Mouse (Mus musculus): ENCODE data around the gene E2f4.

E2f4 gene

DNA sequence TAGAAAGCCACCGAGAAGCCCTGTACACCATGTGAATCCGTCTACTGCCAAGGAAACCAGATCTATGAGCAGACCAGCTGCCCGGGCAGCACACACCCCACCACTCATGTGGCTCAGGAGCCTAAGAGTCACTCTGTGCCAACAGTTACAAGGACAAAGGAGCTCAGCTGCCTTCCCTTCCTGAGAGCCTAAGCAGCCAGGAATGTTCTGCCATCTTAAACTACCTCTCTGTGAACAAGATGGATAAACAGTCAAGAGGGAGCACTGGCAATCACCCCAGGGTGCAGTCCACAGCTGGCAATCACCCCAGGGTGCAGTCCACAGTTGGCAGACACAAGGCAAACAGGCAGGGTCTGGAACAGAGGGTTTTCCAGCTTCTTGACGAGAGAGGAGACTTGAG, 20.5 kb downstream of the E2f4 start:
- DNase-seq (ENCODE audit: low spot score): no peak

DNA sequence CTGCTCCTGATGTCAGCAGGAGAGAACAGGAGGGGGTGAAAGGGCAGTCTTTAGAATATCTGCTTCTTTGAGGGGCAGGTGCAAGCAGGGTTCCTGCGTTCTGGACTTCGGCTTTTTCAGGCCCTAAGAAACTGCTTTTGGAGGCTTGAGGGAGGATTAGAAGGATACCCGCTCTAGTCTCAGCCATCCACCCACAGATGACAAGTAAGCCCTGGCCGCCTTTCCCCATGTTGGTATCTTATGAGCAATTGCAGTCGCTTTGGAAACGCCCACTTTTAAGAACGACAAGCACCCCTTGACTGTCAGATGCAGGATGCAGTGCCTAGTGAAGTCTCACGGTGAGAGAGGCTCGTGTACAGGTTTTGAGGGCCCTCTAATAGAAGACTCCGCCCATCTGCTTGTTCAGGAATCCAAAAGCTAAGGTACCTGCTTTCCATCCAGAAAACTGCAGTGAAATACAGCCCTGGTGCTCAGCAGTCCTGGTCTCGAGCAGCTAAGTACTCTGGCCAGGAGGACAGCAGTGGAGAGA, 21.3 kb downstream of the E2f4 start:
- DNase-seq (ENCODE audit: low spot score): no peak

DNA sequence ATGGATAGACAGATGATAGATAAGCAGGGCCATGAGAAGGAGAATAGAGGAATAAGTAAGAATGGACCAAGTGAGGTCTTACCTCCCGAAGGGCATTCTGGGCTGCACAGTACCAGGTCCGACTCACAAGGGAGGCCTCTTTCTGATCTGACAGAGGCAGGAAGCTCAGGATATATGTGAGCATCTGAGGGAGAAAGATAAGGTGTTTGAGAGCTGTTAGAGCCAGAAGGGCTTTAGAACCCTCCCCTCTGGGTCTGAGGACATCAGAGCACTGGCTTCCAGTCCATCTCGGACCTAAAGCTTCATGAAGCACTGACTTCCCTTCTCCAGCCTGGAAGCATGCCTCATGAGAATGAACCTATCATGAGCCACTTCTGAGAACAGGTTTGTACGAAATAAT, 25.7 kb downstream of the E2f4 start:
- peak; percentile 80 for DNase-seq (ENCODE audit: low spot score)

DNA sequence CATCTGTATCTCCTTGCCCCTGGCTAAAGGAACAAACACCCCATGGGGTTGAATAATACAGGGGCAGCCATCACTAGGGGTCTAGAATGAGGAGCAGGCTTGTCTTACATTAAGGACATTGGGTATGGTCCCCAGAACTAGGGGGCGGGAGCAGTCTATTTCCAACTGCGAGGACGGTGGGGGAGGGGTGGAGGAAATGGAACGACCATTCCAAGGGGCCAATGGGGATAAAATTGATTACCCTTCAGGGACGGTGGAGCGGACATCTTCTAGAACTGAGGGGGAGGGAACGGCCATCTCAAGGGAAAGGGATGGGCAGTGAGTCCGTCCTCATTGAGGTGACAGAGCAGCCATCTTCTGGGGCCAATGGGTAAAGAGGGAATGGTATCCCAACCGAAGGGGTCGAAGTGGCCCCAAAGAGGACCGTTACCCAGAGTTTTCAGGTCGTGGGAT, 28.2 kb downstream of the E2f4 start:
- DNase-seq (ENCODE audit: low spot score): no peak

DNA sequence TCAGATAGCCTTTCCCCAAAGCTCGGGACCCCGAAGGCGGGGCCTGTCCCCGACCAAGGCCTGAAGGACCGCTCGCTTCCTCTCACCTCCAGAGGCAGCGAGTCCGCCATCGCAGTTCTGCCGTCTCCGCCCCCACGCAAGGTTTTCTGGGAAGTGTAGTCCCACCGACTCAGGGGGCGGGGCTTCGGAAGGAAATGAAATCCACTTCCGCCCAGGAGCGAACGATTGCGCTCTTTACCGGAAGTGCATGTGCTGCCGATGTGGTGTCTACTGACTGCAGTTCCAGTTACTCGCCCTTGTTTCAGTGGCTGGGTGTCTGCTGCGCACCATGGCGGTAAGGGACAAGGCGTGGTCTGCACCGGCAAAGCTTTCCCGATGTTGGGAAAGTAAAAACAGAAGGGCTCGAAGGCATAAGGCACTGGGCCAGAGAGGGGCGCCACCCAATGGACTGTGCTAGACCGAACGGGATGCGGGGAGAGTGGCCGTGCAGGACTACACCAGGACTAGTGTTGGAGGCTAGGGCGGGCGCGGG, 28.7 kb downstream of the E2f4 start, which contains the start of the genes Lrrc29 and Tmem208:
Gene Lrrc29 (minus strand): TSS at position 138 of the 532 bp plus-strand sequence.
Gene Tmem208 (plus strand): TSS at position 214 of the 532 bp plus-strand sequence.
- peak; percentile 97 for DNase-seq (ENCODE audit: low spot score)

DNA sequence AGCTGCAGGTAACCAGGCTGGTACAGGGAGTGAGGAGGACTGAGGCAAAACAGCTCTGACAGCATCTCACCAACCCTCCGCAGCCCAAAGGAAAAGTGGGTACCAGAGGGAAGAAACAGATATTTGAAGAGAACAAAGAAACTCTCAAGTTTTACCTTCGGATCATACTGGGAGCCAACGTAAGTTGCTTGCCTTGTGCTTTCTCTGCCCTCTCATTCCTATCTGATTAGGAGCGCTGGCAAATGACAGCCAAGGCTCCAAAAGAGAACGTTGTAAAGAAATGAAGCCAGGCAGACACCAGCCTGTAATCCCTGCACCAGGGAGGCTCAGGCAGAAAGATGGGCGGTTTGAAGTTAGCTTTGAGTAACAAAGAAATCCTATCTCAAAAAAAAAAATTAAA, 29.5 kb downstream of the E2f4 start:
- no peak for DNase-seq (ENCODE audit: low spot score)

DNA sequence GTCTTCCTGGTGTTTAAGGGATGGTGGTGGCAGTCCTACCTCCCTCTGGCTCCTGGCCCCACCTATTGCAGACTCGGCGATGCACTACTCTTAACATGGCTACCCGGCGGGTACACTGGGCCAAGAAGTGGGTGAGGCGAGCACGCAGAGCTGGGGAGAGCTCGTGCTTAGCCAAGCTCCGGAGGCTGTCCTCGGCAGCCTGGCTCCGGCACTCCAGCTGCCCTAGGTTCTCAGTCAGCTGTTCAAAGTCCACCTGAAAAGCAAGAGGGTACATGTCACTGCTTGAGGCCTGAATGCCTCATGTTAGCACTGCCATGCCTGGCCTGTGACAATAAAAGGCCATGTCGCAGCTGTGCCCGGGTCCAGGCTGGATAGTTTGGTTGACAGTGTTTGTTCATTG, 32.9 kb downstream of the E2f4 start:
- DNase-seq (ENCODE audit: low spot score): no peak

DNA sequence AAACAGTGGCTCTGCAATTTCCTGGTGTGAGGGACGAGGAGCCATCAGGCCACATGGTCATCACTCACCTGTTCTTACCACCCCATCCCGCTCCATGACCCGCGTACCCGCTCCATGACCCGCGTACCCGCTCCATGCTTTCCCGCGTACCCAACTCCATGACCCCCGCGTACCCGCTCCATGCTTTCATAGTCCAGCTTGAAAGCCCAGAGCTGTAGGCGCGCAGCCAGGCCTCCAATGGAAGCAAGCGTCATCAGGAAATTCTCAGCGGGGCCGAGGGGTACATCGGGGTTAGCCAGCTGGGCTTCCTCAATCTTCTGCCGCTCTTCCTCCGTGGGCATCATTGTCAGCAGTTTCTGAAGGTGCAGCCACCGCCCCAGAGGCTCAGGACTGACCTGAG, 34.0 kb downstream of the E2f4 start:
- DNase-seq (ENCODE audit: low spot score): no peak

DNA sequence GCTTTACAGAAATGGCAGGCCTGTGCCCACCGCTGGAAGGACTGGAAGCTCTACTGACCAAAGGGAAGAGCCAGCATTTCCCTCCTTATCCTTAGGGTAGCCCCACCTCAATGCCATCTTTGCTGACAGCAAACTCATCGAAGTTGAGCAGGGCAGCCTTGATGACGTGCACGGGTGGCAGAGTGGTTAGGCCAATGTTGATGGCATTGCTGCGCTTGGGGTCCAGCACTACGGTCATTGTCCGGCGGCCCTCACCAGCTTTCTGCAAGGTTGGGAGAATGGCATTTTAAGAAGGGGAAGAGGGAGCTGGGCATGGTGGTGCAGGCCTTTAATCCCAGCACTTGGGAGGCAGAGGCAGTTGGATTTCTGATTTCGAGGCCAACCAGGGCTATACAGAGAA, 34.5 kb downstream of the E2f4 start:
- DNase-seq (ENCODE audit: low spot score): no peak

DNA sequence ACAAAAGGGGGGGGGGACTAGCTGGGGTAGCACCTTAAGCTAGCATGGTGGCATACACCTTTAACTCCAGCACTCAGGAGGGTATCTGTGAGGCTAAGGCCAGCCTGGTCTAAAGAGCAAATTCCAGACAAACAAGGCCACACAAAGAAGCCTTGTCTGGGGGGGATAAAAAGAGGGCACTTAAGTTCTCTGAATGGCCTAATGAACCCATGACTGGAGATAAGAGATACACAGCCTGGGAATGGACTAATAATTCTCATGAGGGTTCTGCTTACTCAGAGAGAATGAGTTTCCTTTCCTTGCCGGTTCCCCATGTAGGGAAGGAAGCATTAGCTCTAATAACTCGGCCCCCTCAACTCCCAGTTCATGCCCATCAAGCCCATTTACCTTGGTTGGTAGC, 35.1 kb downstream of the E2f4 start:
- no peak for DNase-seq (ENCODE audit: low spot score)

DNA sequence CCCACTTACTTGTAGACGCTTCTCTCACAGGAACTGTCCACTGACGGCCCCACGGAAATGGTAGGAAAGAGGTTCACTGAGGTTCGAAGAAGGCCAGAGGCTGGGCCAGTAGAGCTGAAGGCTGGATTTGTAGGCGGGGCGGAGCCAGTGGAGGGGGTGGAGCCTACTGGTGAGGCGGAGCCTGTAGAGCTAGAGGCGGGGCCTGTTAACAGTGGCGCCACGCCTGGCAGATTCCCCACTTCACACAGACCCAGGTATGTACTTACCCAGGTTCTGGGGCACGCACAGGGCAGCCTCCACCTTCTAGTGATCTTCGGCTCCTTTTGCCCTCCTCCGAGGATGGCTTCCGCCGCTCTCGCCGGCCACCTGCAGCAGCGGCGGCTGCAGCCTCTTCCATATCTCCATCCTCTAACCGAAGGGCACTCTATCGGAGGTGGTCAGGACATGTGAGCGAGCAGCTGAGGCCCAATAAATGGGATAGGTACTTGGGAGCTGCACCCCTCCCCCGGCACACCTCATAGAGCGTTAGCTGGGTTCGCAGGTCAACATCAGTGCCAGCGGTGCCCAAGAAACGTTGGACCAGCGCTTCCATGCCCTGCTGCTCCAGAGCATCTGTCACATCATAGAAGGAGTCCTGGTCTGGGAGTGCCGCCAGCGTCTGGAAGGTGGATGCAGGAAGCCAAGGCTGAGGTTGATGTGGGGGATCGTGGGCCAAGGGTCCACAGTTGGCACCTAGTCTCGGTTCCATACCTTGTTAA, 39.1 kb downstream of the E2f4 start:
- no peak for DNase-seq (ENCODE audit: low spot score)

DNA sequence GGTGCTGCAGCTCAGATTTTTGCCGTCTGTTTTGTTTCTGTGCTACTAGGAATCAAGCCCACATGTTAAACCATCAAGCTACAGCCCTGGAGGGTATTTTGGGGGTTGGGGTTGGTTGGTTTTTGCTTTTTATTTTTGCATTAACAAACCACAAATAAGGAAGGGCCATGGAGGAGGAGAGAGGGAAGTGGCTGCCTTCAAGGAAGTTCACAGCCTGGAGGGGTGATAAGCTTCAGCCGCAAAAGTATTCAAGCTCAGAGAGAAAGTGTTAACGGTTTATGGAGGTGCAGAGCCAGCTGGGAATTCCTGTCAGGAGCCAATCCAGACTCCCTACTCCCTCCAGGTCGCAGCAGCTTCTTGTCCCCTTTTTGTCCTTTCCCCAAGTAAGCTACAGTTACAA, 41.5 kb downstream of the E2f4 start:
- DNase-seq (ENCODE audit: low spot score): no peak

DNA sequence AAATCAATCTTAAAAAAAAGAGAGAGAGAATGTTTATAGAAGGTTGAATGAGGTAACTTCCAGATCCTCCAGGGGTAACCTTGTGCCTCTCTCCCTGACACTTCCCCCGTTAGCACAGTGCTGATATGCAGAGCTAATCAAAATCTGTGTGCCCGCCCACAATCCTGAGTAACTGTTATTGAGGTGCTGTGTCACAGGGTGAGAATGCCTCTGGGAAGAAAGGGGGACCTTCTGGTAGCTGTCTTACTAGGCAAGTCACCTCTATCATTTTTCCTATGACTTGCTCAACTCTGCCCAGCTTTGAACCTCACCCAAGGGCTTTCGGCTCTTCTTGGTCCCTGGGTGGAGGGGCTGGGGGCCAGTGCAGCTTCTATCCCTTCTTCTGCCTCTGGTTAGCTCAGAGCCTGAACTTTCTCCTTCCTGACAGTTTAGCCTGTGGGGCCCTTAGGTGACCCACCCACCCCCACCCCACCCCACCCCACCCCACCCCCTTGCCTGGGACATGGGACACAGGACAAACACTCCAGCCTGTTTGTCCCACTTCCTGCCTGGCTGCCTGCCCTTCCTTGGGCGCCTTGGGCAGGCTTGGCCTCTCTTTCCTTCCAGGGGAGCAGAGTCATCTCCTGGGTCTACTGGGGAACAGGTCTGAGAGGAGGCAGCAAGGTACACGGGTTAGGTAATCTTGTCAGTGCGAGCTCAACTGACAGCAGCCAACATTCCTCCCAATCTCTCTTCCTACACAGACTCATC, 42.6 kb downstream of the E2f4 start:
- DNase-seq (ENCODE audit: low spot score): no peak

DNA sequence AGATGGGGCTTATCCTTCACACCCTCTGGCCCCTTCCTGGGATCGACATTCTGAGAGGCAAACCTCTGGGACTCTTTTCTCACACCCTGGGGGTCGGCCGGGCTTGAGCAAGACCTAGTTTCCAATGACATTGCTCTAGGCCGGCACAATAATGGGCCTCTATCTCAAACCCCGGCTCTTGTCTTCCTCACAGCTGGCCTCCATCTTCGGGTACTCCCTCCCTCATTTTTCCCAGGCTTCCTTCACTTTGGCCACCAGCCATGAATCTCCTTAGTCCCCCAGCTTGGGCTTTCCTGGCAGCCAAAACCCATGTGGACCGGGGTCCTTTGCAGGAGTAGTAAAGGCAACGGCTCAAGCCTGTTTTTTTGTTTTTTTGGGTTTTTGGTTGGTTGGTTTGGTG, 43.9 kb downstream of the E2f4 start:
- DNase-seq (ENCODE audit: low spot score): no peak

DNA sequence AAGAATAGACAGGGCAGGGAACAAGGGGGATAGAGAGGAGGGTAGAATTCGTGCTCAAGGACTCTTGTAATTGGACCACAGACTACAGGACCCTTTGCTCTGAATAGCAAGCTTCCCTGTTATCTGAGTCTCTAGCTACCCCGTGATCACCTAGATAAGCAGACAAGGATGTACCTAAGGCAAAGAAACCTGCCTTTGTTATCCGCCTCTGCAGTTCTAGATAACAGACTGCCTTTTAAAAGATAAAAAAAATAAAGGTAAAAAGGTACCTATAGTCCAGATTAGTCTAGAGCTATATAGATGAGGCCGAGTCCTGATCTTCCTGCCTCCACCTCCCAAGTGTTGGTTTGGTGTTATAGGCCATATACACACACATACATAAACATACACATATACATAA, 45.3 kb downstream of the E2f4 start:
- DNase-seq (ENCODE audit: low spot score): no peak

DNA sequence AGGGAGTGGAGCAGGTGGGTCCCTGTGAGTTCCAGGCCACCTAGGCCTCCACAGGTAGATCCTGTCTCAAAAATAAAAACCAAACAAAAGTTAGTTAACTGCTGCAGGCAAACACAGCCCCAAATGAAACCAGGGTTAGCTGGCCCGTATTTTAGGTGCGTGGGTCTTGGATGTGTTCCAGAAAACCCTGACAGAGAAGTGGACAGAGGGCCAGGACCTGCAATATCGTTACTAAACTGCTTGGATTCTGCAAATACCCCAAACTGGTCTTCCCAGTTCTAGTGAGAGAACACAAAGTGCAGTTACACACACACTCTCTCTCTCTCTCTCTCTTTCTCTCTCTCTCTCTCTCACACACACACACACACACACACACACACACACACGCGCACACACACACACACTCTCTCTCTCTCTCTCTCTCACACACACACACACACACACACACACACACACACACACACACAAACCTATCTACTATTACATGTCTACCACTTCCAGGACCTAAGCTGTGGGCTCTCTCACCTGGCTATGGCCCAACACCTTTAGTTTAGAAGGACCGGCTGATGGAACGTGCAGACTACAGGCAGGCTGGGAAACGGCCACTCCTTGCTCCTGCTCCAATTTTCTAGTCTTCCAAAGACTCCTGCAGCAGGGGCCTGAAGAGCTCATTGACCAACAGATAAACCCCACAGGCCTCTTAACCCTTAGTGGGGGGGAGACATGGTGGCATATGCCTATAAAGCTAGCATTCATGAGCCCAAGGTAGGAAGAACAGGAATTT, 46.5 kb downstream of the E2f4 start:
- no peak for DNase-seq (ENCODE audit: low spot score)

DNA sequence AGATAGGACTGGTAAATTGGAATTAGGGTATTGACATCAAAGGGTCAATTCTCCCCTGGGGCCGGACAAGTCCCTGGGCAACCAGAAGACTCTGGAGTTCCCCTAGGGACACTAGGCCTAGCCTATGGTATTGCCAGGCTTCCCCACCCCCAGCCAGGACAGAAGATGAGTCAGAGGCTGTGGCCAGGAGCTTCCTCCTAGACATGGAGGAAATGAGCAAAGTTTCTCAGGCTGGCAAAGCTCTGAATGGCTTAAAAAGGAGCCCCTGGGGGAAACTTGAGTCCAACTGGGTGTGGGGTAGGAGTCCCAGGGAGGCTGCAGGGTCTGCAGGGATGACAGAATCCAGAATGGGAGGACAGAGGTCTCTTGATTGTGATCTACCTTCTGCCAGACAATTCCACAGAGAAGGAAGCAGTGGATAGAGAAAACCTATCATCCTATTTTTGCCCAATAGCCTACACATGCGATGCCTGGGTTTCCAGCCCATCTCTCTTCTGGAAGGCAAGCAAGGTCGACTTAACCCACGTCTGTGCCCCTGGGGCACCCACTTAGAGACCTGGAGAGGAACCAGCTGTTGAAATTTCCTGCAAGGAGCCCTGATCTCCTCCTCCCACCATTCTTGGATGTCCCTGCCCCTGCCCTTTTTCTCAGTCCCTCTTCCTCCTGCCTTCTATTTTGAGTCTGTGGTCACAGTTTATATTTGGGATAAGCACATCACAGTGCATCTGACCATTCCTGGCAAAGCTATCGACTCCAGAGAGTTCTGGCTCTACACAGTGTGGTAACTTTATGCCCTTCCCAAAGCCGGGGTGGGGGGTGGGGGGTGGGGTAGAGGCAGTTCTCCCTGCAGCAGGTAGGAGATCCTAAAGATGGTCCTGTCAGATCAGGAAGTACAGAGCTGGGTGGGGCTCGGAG, 47.9 kb downstream of the E2f4 start:
- DNase-seq (ENCODE audit: low spot score): no peak

DNA sequence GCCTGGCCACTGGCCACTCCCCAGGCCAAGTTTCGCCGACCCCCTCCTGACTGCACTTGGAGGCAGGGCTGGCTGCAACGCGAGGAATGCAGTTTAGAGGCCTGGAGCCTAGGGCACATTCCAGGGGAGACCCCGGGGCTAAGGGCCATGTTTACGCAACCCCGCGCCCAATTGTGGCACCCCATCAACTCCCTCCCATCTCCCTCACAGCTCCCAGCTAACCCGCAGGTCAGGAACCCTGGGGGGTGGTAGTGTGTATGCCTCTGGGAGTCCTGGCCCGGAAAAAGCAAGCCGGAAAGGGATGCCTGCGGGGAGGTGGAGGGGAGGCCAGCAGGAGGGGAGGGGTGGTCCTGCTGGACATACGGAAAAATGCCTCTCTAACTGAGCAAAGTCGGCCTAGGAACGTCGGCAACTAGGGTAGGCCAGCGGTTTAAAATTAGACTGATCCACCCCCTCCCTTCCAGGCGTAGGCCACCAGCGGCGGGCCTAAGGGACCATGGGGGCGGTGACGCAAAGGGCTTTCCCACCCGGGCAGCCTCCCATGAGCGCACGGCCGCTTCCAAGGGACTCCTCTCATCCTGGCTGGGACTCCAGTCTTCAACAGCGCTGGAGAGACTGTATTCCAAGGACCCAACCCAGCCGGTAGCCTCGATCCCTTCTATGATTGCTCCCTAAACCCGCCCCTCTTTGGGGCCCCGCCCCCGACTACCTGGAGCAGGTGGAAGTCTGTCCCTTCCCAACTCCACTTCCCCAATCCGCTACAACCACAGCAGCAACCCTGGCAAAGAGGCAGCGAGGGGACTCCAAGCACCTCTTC, 49.4 kb downstream of the E2f4 start:
- DNase-seq (ENCODE audit: low spot score): no peak

DNA sequence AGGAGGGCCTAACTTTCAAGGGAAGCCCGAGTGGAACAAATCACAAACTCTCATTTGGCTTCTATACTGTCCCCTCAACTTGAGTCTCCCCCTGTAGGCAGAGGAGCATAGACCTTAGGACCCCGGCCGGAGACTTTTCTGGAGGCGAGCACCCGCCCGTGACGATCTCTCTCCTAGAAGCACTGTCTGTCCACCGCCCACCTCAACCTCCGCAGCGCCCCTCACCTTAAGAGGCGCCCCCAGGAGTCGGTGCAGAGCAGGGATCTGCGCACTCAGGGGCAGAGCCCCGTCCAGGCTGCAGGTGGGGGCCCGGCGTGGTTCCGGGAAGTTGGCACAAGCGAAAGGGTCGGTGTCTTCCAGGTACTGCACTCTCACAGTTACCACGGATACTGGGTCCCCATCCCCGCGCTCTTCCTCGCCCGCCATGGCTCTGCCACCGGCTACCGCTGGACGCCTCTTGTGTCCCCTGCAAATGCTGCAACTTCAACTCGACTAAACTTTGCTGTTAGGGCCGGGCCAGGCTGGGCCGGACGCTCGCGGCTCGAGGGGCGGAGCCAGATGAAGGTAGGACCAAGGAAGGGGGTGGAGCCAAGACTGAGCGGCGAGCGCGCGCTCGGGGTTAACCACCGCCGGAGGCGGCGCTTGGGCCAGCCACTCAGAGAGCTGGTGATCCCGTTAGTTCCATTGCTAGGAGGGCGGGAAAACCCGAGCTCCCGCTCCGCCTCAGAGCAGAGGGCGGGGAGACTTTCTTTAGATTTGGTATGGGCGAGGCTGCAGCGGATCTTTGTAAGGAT, 50.2 kb downstream of the E2f4 start, which contains the start of gene Fhod1:
Gene Fhod1 (minus strand): TSS at position 526 of the 794 bp plus-strand sequence.
- DNase-seq (ENCODE audit: low spot score): peak; percentile 89
